Mouse (Mus musculus): Measurements from ENCODE around the gene Clic6.
"Not testable (repeated sequence)": the region's sequence is repeated elsewhere in the genome, so short reads cannot be mapped to it uniquely, and the experiment has no call there.

The Clic6 gene

DNA sequence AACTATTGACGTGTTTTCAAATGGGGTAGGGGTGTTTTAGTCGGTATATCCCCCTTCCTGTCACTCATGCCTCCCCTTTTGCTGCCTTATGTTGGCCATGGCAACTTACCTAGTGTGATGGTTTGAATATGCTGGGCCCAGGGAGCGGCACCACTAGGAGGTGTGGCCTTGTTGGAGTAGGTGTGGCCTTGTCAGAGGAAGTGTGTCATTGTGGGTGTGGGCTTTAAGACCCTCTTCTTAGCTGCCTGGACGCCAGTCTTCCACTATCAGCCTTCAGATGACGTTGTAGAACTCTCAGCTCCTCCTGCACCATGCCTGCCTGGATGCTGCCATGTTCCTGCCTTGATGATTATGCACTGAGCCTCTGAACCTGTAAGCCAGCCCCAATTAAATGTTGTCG is 14.8 kb upstream of the Clic6 start, which contains the start of gene Rcan1:
Gene Rcan1, minus strand, starts transcription at position 162 of the 400 bp plus-strand sequence.
- DNase-seq (ENCODE audit: low read depth, low spot score): no peak

DNA sequence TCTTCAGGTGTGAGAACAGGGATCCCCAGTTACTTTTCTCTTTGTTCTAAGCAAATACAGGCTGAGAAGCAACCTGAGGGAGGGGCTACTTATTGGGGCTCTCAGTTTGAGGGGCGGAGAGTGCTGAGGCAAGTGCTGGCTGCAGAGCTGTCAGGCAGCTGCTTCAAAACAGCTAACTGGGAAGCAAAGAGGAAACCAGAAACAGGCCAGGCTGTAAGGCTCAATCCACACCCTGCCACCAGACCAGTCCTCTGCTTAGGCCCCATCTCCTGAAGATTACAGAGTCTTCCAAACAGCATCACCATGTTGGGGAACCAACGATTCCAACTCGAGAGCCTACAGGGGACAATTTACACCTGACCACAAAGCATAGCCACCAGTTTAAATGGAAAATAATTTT is 12.6 kb upstream of the Clic6 start:
- DNase-seq (ENCODE audit: low read depth, low spot score): no peak

DNA sequence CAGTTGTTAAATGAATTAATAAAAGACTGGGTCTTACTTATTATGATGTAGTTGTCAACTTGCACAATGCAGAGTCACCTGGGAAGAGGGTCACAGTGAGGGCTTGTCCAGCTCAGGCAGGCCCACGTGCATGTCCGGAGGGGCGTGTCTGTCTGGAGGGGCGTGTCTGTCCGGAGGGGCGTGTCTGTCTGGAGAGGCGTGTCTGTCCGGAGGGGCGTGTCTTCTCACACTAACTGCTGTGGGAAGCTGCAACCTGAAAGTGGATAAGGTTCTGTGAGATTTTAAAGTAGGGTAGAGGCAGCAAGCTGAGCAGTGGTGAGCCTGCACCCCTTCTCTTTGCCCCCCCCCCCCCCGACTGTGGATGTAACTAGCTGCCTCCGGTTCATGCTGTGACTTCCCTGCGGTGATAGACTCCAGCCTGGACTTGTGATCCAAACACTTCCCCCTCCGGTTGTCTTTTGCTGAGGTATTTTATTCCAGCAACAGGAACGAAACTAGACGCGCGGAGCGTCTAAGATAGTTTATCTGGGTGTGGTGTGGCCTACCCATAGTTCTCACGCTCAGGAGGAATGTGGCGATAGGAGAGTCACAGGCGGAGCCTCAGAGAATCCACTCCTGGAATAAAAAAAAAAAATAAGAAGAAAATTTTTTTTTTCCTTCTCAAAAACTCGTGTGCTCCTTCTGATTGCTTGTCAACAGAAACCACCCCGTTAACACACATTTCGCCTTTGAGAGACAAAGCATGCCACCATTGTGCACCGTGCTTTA is 10.3 kb upstream of the Clic6 start:
- DNase-seq (ENCODE audit: low read depth, low spot score): peak; percentile 23

GRCm38 (mm10) chr16:92478561-92479150 is 6.9 kb upstream of the Clic6 start:
- DNase-seq (ENCODE audit: low read depth, low spot score): peak; percentile 30

- DNase-seq (ENCODE audit: low read depth, low spot score): no peak
Observed at GRCm38 (mm10) chr16:92487086-92487485, 1.6 kb downstream of the Clic6 start.

- DNase-seq (ENCODE audit: low read depth, low spot score): peak; percentile 68
Observed at GRCm38 (mm10) chr16:92487489-92487888, 2.0 kb downstream of the Clic6 start.

DNA sequence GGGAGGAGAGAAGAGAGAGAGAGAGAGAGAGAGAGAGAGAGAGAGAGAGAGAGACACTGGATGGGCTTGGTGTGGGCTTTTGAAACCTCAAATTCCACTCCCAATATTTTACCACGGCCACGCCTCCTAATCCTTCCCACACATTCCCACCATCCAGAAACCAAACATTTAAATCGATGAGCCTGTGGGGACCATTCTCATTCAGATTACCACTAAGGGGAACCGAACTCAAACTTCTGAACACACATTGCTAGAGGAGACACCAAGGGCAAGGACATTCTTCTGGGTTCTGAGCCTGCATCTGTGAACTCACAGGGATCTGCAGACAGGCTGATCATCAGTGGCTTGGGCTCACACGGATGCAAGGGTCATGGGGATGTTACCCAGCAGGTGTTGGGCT is 2.9 kb downstream of the Clic6 start:
- DNase-seq (ENCODE audit: low read depth, low spot score): no peak

DNA sequence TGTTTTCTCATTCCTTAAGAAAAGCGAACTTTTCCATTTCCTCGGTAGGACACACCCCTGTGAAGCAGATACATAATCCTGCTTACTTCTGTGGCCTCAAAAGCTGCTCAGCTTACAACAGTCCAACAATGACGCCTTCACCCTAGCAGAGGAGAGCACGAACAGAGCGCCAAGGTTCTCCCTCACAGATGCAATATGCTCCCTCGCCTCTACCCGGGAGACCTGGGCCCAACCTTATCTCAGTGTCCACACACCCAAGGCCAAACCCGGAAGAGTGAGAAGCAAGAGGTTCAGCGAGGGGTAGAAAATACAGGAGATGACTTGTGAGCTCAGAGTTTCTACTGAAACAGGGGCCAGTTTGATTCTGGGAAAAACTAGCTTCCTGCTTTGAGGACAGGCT is 3.8 kb downstream of the Clic6 start:
- no peak for DNase-seq (ENCODE audit: low read depth, low spot score)

GRCm38 (mm10) chr16:92497851-92498588 is 12.5 kb downstream of the Clic6 start:
- DNase-seq (ENCODE audit: low read depth, low spot score): no peak

- DNase-seq (ENCODE audit: low read depth, low spot score): no peak
Observed at GRCm38 (mm10) chr16:92498589-92498981, 13.0 kb downstream of the Clic6 start.

DNA sequence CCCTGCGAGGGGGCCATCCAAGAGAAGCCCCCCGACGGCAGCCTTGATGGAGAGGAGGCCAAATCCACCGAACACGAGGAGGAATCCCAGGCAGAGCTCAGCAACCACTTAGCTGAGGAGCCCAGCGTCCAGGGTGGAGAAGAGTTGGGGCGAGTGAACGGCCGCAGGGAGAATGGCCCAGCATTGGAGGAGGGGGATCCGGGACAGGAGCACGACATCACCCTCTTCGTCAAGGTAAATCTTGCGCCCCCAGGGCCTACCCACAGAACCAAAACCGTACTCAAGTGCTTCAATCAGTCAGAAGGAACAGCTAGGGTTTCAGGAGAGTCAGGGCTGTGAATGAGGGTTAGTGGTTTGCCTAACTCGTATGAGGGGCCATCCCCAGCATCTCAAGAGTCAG is 13.8 kb downstream of the Clic6 start:
- no peak for DNase-seq (ENCODE audit: low read depth, low spot score)

GRCm38 (mm10) chr16:92500534-92500933 is 15.0 kb downstream of the Clic6 start:
- DNase-seq (ENCODE audit: low read depth, low spot score): no peak

- DNase-seq (ENCODE audit: low read depth, low spot score): no peak
Observed at GRCm38 (mm10) chr16:92503105-92503504, 17.6 kb downstream of the Clic6 start.

DNA sequence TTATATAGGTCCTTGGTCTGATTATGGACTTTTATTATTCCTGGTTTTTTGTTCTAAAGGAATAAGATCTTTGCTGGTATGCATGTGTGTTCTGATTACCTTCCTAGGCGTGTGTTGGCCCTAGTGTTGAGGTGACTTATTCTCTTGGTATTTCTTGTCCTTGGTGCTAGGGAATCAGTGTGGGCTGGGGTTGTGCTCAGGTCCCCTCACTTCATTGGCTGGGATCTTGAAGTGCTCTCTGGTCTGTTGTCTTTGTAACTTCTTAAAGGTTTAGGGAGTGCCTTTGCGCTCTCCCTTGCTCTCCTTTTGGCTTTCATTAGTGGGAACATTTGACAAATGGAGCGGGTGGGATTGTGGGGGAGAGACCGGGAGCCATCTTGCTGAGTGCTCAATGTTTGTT is 22.0 kb downstream of the Clic6 start:
- DNase-seq (ENCODE audit: low read depth, low spot score): no peak

DNA sequence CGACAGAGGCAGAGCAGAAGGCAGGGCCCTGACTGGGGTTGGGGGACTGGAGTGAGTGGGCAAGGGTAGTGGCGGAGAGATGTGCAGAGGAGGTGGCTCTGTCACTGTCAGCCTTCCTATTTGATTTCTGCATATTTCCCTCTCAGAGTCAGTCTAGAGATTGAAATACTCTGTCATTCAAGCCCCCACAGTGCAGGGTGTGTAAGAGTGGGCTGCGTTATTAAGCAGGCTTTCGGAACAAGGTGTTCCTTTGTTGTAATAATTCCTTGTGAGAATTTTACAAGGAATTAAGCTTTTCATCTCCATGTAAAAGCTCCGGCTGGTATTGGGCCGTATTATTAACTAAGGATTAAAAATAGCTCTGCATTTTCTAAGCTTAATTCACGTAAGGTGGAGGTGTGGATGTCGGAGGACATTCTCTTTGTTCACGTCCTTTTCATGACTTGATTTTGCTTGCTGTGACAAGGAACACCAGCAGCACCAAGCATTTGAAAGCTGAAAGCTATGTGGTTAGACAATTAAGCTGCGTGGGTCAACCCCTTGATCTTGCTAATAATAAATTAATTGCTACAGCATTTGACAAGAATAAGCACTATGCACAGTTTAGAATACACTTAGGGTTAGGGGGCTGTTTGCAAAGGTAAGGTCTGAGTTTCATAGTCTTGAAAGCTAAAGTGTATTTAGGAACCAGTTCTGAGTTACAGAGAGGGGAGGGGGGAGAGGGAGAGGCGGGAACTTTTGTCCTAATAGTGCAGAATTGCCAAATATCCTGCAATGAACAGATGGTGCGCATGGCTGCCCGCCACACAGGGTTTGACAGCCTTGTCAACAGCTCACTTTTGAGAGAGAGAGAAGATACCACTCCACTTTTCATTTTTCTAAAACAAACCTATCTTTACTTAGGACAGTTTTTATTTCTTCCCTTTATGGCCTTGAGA is 25.6 kb downstream of the Clic6 start:
- DNase-seq (ENCODE audit: low read depth, low spot score): no peak

GRCm38 (mm10) chr16:92511773-92512391 is 26.3 kb downstream of the Clic6 start:
- DNase-seq (ENCODE audit: low read depth, low spot score): peak; percentile 48

GRCm38 (mm10) chr16:92514896-92515295 is 29.4 kb downstream of the Clic6 start:
- not testable (repeated sequence) for DNase-seq (ENCODE audit: low read depth, low spot score)

DNA sequence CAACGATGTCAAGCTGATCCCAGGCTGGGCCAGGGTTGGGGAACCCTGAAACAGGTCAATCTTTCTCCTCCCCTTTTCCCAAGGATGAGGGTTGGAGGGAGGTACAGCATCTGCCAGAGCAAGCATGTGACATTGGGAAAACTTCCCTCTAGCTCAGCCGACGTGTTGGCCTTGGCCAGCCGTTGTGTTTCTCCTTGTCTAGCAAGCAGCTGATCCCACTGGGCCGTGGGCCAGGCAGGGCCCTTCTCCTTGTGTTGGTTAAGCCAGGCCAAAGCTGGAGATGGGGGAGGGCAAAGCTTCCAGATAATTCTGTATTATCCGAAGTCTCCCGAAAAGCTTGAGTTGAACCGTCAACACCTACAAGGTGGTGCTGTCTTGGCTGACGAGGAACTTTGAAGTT is 30.6 kb downstream of the Clic6 start:
- DNase-seq (ENCODE audit: low read depth, low spot score): no peak

DNA sequence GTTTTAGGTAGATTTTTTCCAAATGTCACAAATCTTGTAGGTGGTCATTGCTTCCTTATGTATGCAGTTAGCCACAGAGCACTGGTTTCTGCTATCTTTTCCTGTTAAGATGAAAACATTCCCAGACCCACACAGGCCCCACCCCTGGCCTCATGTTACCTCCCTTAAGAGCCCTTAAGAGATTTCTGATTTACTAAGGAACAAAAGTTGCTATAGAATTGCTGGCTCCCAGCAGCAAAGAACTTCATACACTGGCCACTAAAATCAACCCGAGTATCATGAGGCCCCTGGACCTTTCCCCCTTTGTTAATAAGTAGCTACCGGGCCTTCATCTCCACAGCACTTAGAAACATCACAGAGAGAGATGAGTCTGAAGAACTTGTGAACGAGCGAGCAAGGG is 33.2 kb downstream of the Clic6 start:
- no peak for DNase-seq (ENCODE audit: low read depth, low spot score)

GRCm38 (mm10) chr16:92519820-92520492 is 34.4 kb downstream of the Clic6 start:
- DNase-seq (ENCODE audit: low read depth, low spot score): peak; percentile 53

DNA sequence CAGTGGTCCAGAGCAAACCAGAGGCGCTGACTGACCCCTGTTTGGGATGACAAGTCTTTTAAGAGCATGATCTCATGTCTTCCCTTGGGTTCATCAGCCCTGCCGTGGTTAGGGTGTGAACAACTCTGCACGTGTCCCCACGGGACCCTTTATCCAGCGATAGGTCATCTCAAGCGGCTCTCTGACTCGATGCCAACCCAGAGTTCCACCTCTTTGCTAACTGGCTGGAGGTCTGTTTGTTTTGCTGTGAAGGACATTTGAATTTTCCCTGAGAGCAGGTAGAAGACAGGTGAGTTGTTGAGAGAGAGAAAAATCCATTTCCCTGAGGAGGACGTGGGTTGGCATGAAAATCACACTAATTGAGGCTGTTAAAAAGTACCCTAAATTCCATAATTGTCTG is 37.8 kb downstream of the Clic6 start:
- no peak for DNase-seq (ENCODE audit: low read depth, low spot score)
